Mouse (Mus musculus): ENCODE measurements at regions not wholly inside any gene's neighbourhood (a gene's known extent, or its start where the extent isn't known, plus 50 kb on each side); places are given as distances from the start of the nearest gene placed in this dataset.
A peak's percentile ranks its signal among the peaks of the same experiment; 100 is the strongest.

DNA sequence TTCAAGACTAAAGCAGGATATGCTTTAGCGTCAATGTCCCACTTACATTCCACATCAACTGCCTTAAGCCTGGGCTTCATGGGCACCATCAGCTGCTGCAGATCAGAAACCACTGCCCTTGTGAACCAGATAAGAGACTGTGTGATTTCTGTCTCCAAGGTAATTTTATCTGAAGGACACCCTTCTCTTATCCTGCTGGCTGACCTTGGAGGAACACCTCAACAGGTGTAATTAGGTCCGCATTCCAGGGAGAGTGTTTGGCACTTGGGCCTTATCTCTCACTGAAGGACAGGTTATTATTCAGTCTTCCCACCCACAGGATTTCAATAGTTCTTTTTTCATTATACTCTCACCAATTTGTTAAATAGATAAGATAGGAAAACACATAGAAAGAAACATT lies 583.1 kb upstream of the Kdm8 start:
- DNase-seq (ENCODE audit: low spot score), result no peak

- DNase-seq (ENCODE audit: low spot score), result no peak
These were observed 576.3 kb upstream of the Kdm8 start for GRCm38 (mm10) chr7:124868133-124868603.

DNA sequence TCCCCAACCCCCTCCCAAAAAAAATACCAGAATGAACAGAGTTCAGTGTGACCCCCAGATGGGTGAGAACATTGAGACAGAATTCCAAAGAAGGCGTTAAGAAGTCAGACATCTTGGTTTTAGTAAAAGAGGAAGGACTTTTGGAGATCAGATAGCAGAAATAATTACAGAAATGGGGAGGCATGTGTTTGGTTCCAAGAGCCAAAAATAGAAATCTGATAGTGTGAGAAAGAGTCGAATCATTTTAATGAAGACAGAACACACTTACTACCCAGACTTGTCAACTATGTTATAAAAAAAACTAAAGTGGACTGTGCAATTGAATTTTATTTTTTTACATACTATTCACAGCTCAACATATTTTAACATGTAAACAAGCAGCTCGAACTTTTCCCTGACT lies 575.9 kb upstream of the Kdm8 start:
- DNase-seq (ENCODE audit: low spot score), result no peak

- no peak for DNase-seq (ENCODE audit: low spot score)
These were observed 563.7 kb upstream of the Kdm8 start for GRCm38 (mm10) chr7:124880771-124881170.

GRCm38 (mm10) chr7:124907233-124907632 lies 537.2 kb upstream of the Kdm8 start:
- peak; percentile 53 for DNase-seq (ENCODE audit: low spot score)

DNA sequence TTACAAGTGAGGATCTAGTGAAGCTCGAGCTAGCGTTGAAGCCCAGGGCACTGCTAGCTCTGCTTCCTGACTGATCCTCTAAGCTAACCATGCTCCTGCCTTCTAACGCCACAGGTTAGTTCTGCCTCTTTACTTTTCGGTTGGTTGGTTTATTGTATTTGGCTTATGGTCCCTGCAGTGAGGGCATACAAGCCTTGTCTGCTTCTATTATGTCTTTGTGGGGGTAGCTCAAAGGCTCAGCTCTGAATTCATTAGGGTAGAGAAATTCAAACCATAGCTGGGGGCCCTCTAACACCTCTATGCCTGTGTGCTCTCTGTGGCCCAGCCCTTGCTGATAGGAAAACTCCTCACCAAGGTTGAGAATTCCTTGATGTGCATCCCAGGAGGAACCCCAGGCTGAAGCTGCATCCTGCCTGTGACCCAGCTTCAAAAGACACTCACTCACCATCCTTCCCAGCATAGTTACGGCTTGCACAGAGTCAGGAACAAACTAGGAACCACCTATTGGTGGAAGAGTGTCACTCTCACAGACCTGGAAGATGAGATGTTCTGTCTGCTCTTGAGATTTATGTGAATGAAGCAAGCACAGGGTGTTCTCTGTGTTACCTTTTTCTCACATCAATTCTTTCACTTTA lies 536.7 kb upstream of the Kdm8 start:
- no peak for DNase-seq (ENCODE audit: low spot score)

DNA sequence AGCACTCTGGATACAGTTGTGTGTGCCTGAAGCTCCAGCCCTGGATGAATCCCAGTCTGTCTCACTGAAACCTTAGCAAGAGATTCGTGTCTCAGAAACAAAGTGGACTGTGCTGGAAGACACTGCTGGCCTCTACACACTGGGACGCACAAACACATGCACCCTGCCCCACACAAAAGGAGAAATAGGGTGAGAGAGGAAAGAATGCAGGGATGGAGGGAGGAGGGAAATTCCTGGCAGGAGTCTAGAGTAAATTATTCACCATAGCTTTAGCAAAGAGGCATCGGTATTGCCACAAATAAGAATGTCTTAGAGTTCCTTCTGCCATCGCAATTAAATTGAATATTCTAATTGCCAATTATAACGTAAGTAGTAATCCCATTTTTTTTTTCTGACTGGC lies 530.4 kb upstream of the Kdm8 start:
- no peak for DNase-seq (ENCODE audit: low spot score)

DNA sequence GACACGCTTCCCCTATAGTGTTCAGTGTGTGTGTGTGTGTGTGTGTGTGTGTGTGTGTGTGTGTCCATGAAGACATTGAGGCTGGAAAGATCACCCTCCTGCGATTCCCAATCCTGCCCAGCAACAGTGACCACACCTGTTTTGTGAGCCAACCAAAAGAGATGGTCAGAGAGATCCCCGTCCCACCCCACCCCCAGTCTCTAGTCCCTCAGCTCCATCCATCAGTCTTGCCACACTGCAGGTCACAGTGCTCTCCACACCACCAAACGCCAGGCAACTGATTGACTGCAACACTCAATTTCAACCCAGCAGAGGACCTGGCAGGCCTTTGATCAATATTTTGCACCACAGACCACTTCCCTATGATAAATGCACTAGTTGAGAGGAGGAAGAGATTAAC lies 530.0 kb upstream of the Kdm8 start:
- DNase-seq (ENCODE audit: low spot score), result no peak

GRCm38 (mm10) chr7:124914972-124915371 lies 529.5 kb upstream of the Kdm8 start:
- DNase-seq (ENCODE audit: low spot score), result no peak

DNA sequence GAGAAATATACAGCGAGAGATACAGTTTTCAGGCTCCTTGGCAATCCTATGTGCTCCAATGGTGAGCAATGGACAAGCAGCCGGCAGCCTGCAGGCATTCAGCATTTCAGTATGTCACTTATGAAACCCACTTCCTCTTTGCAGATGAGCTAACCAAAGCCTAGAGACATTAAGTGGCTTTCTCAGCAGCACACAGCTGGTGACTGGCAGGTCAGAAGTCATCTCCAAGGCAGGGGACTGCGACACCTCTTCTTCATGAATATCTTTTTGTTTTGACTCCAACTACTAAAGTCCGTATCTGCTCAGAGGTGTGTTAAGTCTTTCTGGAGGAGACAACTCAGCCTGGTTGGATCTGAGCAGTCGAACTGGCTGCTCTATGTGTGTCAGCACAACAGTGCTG lies 528.8 kb upstream of the Kdm8 start:
- no peak for DNase-seq (ENCODE audit: low spot score)

GRCm38 (mm10) chr7:124917606-124918120 lies 526.8 kb upstream of the Kdm8 start:
- no peak for DNase-seq (ENCODE audit: low spot score)

- no peak for DNase-seq (ENCODE audit: low spot score)
These were observed 521.7 kb upstream of the Kdm8 start for GRCm38 (mm10) chr7:124922806-124923205.

DNA sequence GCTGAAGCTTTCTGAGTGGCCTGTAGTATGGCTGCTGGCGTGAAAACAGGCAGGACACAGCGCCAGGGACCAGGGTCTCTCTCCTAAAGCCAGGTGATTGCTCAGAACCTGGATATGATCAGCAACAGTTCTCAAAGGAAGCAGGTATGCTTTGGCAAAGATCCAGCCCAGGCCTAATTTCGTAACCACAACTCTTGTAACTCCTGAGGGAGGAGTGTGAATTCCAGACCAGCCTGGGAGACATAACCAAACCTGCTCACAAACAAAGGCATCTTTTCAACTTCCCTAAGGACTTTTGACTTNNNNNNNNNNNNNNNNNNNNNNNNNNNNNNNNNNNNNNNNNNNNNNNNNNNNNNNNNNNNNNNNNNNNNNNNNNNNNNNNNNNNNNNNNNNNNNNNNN lies 510.9 kb upstream of the Kdm8 start:
- DNase-seq (ENCODE audit: low spot score), result no peak

DNA sequence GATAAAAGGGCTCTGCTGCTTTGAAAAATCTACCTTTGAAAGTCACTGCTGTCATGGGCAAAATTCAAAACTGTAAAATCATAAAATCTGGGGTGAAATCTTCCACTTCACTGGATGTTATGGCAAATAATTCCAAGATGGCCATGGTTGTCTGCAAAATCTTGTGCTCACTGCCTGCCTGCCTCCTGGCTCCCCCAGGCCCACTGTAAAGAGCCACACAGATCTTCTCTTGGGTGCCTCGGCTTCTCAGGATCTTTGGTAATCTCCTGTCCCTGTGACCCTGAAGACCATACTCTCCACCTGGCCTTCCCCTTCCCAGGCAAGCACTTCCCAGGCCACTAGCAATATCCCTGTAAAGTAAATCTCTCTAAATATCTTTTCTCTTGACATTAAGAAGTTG lies 505.1 kb upstream of the Kdm8 start:
- DNase-seq (ENCODE audit: low spot score), result no peak

- DNase-seq (ENCODE audit: low spot score), result no peak
These were observed 502.9 kb upstream of the Kdm8 start for GRCm38 (mm10) chr7:124941527-124941926.

DNA sequence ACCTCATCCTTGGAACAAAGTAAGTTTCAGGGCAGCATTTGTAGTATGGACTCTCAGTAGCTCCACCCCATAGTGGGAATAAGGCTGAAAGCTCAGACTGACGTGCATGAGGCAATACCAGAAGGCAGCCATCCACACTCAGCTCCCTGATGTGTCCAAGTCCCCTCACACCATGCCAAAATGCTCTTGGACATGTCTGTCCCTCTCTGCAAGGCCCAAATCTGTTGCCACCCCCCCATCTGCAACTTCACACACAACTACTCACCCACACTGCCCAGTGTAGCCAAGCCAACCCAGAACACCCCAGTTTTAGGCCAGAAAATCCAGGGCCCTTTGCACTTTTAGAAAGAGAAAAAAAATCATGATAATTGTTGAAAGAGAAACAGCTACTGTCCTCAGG lies 498.1 kb upstream of the Kdm8 start:
- no peak for DNase-seq (ENCODE audit: low spot score)

DNA sequence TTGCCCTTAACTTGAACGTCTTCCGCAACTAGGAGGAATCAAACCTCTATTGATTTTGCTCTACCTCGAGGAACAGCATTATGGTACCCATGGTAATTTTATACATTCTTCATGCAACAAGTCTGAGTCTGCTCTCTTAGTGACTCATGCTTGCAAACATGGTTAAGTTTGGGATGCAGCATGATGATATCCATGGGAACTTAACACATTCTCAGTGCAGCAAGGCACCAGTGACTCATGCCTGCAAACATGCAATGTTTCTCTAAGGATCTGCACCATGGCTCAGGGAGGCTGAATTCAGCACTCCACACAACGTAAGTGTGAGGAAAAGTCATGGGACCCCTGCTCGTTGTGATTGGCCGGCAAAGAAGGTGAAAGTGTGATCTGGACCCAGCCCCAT lies 487.1 kb upstream of the Kdm8 start:
- no peak for DNase-seq (ENCODE audit: low spot score)

GRCm38 (mm10) chr7:124974870-124975488 lies 469.5 kb upstream of the Kdm8 start:
- no peak for DNase-seq (ENCODE audit: low spot score)

- DNase-seq (ENCODE audit: low spot score), result no peak
These were observed 455.0 kb upstream of the Kdm8 start for GRCm38 (mm10) chr7:124989456-124989855.

- no peak for DNase-seq (ENCODE audit: low spot score)
These were observed 453.8 kb upstream of the Kdm8 start for GRCm38 (mm10) chr7:124990695-124991094.

DNA sequence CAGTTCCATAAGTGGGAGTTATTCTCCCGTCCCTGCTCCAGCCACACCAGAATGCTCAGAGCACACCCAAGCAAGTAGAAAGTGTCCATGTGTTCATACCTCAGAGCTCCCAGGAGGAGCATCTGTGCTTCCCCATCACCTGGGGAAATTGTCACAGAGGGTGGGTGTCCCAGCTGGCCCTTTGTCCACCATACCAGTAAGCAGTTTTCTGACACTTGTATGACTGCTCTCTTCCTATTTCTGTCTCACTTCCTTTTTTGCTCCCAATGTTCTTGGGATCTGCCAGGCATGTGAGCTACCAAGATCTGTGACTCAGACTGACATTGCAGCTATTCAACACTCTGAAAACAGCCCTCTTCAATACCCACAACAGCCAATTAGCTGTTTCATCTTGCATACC lies 447.9 kb upstream of the Kdm8 start:
- DNase-seq (ENCODE audit: low spot score), result no peak

- DNase-seq (ENCODE audit: low spot score), result no peak
These were observed 443.8 kb upstream of the Kdm8 start for GRCm38 (mm10) chr7:125000669-125001068.

DNA sequence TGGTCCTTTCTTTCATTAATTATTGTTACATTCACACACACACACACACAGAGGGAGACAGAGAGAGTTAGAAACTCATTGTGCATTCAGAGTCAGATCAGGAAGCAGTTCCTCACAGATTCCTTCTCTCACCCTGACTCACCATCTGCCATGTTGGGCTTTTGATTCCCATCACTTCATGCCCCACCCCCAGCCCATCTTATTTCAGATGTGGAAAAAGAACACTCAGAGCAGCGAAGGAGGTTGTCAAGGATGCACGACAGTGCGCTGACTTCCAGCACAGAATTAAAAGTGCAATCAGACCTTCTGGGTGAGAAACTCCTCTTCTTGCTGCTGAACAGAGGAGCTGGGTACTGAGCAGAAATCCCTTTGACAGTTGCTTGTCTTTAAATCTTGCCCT lies 438.8 kb upstream of the Kdm8 start:
- peak; percentile 37 for DNase-seq (ENCODE audit: low spot score)

DNA sequence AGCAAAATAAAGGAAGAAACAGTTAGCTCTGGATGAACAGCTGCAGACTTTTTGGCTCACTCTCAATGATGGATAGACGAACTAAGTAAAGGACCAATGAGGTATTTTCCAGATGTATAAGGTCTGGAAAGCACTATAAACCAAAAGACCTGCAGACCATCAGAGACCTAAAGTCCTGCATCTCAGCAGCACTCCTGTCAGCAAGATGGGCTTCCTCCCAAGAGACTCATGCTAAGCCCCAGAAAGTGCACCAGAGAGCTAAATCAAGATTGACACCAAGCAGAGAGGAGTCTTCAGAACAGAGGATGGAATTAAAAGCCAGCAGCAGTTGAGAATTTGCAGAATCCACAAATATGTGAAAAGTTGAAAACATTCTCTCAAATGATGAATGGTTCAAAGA lies 425.2 kb upstream of the Kdm8 start:
- no peak for DNase-seq (ENCODE audit: low spot score)

All from left cerebral cortex, adult 11 months (tissue).